Mouse (Mus musculus) heart, adult 2 months (tissue): ENCODE results near the gene Txndc17.
A peak's percentile ranks its signal among the peaks of the same experiment; 100 is the strongest.

ENCODE experiments used
- CTCF ChIP-seq: fragments of 200-600 bp; IDR thresholded peaks from 2 replicates; pipeline ENCODE4 v1.8.1; 2022; ENCODE audit warnings: antibody characterized with exemption, mild to moderate bottlenecking, moderate library complexity
- EP300 ChIP-seq: fragments of 200-500 bp; IDR thresholded peaks from 2 replicates; pipeline ENCODE4 v1.6.1; 2011; ENCODE audit warnings: low read depth, low read length, control low read depth; ENCODE audit not compliant: insufficient read depth
- POLR2A ChIP-seq: fragments of 200-500 bp; IDR thresholded peaks from 2 replicates; pipeline ENCODE4 v1.6.1; 2011; ENCODE audit warnings: mild to moderate bottlenecking, low read depth, low read length, control low read depth; ENCODE audit not compliant: insufficient read depth

DNA sequence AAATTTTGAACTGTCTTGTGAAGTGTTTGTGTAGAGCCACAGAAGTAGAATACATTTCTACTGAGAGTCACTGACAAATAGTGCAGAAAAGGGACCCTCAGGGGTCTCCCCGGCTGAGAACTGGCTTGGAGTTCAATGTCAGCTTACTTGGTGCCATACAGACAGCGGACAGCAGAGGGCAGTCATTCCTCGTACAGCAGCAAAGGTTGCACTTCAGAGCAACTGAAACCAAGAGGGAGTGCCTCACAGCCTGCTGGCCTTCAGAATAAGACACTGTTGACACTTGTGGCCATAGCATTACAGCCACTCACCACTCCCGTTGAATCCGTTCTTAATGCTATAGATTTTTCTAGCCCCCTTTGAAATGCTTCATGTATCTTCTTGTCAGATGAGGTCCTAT is 17.5 kb downstream of the Txndc17 start:
- TF ChIP-seq POLR2A: no peak
- peak; percentile 96 for TF ChIP-seq CTCF
- peak; percentile 87; the same call in 1 of the 2 replicates for TF ChIP-seq EP300
